18 mouse cellular contexts compared by ENCODE assay signal in genomic region chr19:56007433-56007832, GRCm38 (mm10).
DNase-seq lines count a peak whose midpoint lies in the region; ATAC-seq and TF ChIP-seq lines count a peak whose summit lies in the region.
"Had no signal": no experiment of that assay in that cellular context is flagged by ENCODE, and none has a peak within 500 bp of the region (broad histone marks: within the 10 kb centered on the region; RNA-seq: fewer than 3 reads in every experiment).

No protein-coding gene starts in this region.

- no peak for ATAC-seq in hindbrain, postnatal 0 days
- ATAC-seq in hindbrain, embryonic 13.5 days (ENCODE audit: low FRiP score) = no peak
- ATAC-seq: Patski had no signal

- no peak for DNase-seq in hindbrain, postnatal 0 days (ENCODE audit: low spot score)
- DNase-seq in lung, adult 2 months = no peak
- DNase-seq in lung, postnatal 4 days = no peak
- DNase-seq in ES-CJ7 (ENCODE audit: low read depth, low spot score) = peak; percentile 39
- peak; percentile 1 for DNase-seq in induced T-regulatory cell, adult 2 months (ENCODE audit: low read depth)
- DNase-seq in ovary, adult 18-20 months (ENCODE audit: low spot score) = no peak
- DNase-seq in layer of hippocampus, adult 9-11 months = no peak
- DNase-seq: cerebellum, adult 11-12 months; cerebellum, postnatal 36 days; heart, adult 11 months; kidney, adult 18-20 months; kidney, postnatal 4 days; lung, postnatal 36 days; right cerebral cortex, adult 18-20 months had no signal

- TF ChIP-seq POLR2A in lung, adult 2 months (IDR thresholded peaks at IDR 0.05; ENCODE audit: borderline replicate concordance, extremely low read depth, low read depth, low read length) = no peak

- no peaks in the 10 kb centered on the region for H3K9me3 ChIP-seq in hindbrain, postnatal 0 days (ENCODE audit: low read length)
- H3K9me3 ChIP-seq in hindbrain, embryonic 13.5 days = no peaks in the 10 kb centered on the region
- H3K9me3 ChIP-seq: embryonic facial prominence, embryonic 12.5 days had no signal

- H3K4me1 ChIP-seq in hindbrain, postnatal 0 days (ENCODE audit: insufficient read depth, low read length) = no peaks in the 10 kb centered on the region
- peaks cover 4% of the 10 kb centered on the region; the same call in 1 of the 2 replicates for H3K4me1 ChIP-seq in hindbrain, embryonic 13.5 days (replicated peaks)
- no peaks in the 10 kb centered on the region for H3K4me1 ChIP-seq in lung, adult 2 months (ENCODE audit: control insufficient read depth, insufficient read depth, low read length)

- peak; percentile 13; the same call in 1 of the 2 replicates for TF ChIP-seq CTCF in hindbrain, postnatal 0 days (IDR thresholded peaks at IDR 0.05; ENCODE audit: low read depth)
- TF ChIP-seq CTCF in lung, adult 2 months (IDR thresholded peaks at IDR 0.05; ENCODE audit: insufficient read depth, low read length) = 0 out of 2 replicates have a peak, but pooled peaks have one; percentile 3

- H3K27me3 ChIP-seq in hindbrain, postnatal 0 days (ENCODE audit: insufficient read depth, low read length) = no peaks in the 10 kb centered on the region
- 0 out of 2 replicates have a peak, but pooled peaks cover 7% of the 10 kb centered on the region for H3K27me3 ChIP-seq in hindbrain, embryonic 13.5 days
- H3K27me3 ChIP-seq: embryonic facial prominence, embryonic 12.5 days; Patski had no signal

- H3K36me3 ChIP-seq in hindbrain, postnatal 0 days (ENCODE audit: insufficient read depth, low read length) = no peaks in the 10 kb centered on the region
- H3K36me3 ChIP-seq in hindbrain, embryonic 13.5 days = no peaks in the 10 kb centered on the region
- H3K36me3 ChIP-seq: embryonic facial prominence, embryonic 12.5 days had no signal

- WGBS in hindbrain, postnatal 0 days = 96% methylated on average over 5 of the region's 5 CpGs
- 98% methylated on average over 5 of the region's 5 CpGs for WGBS in hindbrain, embryonic 13.5 days
- WGBS in lung, adult 2 months = 96% methylated on average over 5 of the region's 5 CpGs

- no peak overlapping the region for H3K9ac ChIP-seq in hindbrain, postnatal 0 days (replicated peaks; ENCODE audit: low read length)
- no peak overlapping the region for H3K9ac ChIP-seq in hindbrain, embryonic 13.5 days
- H3K9ac ChIP-seq: embryonic facial prominence, embryonic 12.5 days had no signal

- no peak overlapping the region for H3K27ac ChIP-seq in hindbrain, postnatal 0 days
- H3K27ac ChIP-seq in hindbrain, embryonic 13.5 days = no peak overlapping the region
- H3K27ac ChIP-seq: embryonic facial prominence, embryonic 12.5 days had no signal

- no peak overlapping the region for H3K4me3 ChIP-seq in hindbrain, postnatal 0 days (ENCODE audit: low read length)
- H3K4me3 ChIP-seq in hindbrain, embryonic 13.5 days = no peak overlapping the region
- H3K4me3 ChIP-seq in lung, adult 2 months (replicated peaks; ENCODE audit: extremely low read depth, low read depth, low read length) = no peak overlapping the region
- H3K4me3 ChIP-seq: embryonic facial prominence, embryonic 12.5 days had no signal

- H3K4me2 ChIP-seq in hindbrain, postnatal 0 days (ENCODE audit: low read depth, low read length) = no peak overlapping the region
- no peak overlapping the region for H3K4me2 ChIP-seq in hindbrain, embryonic 13.5 days
- H3K4me2 ChIP-seq: embryonic facial prominence, embryonic 12.5 days; midbrain, embryonic 11.5 days had no signal

Comparison
In these comparisons a context has a peak if more than half of its experiments do, and no peak if none do; other contexts are left out.
1. DNase-seq: peak in ES-CJ7 (single experiment) and induced T-regulatory cell, adult 2 months (single experiment); none in hindbrain, postnatal 0 days (single experiment), lung, adult 2 months (single experiment), lung, postnatal 4 days (0 of 2), ovary, adult 18-20 months (single experiment) and layer of hippocampus, adult 9-11 months (single experiment).